Mouse (Mus musculus) G1E-ER4 (cell line): ENCODE data around the gene Gm49450. TPM values are rescaled to one million over a fixed set of nuclear protein-coding genes. Genes with fewer than 3 reads are reported as not detected.

Experiments
- GATA1 ChIP-seq: IDR thresholded peaks from one replicate; pipeline ENCODE4 v1.8.0; 2012; ENCODE audit warnings: low read length, inconsistent platforms
- polyA plus RNA-seq: library from polyadenylated mRNA; stranded (reverse); fragments of >175 nt; gene quantifications from 2 replicates; pipeline ENCODE4 v1.2.3, GENCODE M21; 2012

Gm49450 gene
- polyA plus RNA-seq, 1 experiment: not detected

DNA sequence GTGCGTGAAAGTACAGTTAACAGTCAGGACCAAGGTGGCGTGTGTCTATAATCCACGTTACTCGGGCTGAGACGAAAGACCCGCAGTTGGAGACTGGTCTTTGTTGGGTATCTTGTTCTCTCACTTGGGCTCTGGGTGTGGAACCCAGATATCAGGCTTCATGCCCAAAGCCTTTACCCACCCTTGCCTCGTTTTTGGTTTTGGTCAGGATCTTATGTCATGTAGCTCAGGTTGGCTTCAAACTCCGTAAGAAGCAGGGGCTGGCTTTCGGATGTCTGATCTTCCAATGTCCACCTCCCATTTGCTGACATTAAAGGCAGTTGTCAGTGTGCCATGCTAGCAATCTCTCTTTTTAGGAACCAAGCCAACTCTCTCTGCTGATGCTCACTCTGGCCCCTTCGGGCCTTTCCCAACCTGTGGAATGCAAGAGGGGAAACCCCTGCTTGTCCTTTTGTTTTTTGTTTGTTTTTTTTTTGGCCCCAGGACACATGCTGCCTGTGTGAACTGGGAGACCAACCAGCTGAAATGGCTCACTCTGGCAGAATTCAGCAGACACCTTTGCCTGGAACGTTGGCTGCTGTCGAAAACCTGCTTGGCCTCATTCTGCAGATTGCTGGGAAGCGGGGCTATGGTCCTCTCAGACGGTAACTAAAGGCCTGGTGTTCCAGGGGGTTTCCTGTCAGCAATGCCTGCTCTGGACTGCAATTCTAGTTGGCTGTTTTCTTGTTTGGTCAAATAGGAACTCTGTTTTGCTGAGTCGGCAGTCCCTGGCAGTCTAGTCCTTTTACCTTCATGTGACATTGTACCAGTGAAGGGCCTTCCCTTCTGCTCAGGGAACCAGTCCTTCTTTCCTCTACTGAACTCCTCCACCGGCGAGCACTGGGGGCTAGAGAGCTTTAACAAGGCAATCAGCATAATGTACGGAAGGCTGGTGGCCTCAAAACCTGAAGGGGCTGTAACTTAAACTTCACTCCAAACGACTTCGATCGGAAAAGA, 23.7 kb upstream of the Gm49450 start:
- no peak for TF ChIP-seq GATA1

DNA sequence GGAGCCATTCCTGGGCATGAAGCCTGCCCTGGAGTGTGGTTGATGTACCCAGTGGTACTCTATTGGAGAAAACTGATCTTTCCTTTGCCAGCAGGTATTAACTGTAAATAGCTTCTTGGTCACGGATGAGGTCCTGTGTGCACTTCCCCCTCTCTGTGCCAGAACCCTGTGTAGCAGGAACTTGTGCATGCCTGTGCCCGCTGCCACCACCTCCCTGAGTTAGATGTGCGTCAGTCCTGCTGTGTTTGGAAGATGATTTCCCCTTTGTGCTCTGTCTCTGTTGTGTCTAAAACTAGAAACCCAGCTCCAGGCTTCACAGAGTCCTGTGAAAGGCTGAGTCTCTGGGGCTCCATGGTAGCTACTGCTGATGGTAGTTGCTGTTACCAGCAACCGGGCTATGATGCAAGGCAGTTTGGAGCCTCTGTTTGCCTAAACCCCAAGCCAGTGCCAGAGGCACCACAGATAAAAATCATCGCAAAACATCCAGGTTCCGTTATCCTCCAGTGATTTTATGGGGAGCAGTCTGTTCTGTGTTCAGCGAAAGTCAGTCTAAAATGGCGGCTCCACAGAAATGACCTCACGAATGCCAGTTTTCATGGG, 19.8 kb upstream of the Gm49450 start:
- no peak for TF ChIP-seq GATA1

DNA sequence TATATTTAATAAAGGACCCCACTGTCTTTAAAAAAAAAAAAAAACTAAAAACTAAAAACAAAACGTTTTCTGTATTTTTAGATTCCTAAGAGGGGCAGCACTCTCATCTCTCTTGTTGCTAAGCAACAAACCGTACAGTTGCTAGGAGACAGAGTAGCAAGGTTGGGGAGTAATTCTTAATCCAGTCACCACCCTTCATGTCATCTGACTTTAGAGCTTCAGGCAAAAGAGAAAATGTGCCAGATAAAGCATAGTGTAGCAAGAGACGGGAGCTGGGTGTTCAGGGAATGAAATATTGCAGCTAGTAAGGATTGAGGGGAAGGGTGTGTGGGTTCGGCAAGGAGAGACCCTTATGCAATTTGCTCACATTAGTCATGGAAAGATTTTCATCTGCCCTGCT, 17.8 kb upstream of the Gm49450 start:
- no peak for TF ChIP-seq GATA1

DNA sequence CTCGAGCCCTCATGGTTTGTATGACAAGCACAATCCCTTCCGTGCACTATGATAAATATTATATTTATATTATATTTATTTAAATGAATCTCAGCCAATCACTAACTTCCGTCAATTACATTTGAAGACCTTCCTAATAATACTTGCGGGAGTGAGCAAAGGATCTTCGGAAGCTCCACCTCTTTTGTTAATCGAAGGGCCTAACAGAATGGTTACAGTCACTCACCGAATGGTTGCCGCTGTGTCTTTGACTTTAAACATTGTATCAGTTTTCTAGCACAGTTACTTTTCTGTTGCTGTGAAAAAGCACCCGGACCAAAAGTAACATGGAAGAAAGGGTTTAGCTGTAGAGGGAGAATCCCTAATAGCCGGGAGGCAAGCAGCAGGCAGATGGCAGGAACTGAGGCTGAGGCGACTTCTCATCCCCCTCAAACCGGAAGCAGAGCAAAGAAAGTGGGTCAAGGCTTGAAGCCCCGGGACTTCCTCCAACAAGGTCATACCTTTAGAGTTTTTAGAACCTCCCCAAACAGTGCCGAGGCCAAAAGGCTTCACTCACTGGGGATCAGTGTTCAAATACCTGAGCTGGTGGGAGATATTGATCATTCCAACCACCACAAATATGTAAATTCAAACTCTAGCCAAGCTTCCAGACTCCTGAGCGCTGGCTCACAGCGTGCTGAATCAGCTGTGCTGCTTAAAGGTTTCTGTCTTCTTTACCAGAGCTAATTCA, 16.2 kb upstream of the Gm49450 start:
- TF ChIP-seq GATA1: no peak

DNA sequence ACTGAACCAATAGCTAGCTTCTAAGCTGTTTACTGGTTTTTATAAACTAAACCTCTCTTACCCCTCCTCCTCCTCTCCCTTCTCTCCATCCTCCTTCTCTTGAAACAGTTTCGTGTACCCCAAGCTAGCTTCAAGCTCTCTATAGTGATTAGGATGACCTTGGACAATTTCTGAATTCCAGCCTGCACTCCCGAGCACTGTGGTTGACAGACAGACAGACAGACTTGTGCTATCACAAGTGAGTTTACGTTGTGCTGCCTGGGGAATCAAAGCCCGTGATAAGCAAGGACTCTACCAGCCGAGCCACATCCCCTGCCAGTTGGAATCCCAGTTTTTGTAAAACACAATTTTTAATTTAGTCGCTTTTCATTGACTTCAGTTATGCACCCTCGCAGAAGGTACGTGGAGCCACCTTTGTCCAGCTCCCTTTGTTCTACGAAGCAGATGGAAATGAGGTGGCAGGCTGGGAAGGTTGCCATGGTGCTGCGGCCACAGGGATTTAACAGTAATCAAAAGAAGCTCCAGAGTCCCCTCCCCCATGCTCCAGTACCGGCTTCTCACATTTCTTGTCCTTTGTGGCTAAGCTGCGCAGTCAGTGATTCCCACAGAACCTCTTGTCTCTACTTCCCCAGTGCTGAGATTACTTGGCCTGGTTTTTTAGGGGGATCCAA, 15.5 kb upstream of the Gm49450 start:
- no peak for TF ChIP-seq GATA1

DNA sequence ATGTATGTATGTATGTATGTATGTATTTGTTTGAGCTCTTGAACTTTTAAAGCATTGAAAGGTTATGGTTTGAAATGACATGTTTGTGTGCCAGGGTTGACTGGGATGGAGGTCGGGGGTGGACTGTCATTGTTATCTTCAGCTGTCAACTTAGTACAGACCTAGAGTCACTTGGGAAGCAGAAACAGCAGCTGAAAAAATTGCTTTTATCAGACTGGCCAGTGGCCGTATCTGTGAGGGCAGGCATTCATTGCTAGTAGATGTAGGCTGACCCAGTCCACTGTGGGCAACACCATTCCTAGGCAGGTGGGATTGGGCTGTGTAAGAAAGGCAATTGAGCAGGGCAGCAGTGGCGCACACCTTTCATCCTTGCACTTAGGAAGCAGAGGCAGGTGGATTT, 6.2 kb upstream of the Gm49450 start:
- no peak for TF ChIP-seq GATA1

DNA sequence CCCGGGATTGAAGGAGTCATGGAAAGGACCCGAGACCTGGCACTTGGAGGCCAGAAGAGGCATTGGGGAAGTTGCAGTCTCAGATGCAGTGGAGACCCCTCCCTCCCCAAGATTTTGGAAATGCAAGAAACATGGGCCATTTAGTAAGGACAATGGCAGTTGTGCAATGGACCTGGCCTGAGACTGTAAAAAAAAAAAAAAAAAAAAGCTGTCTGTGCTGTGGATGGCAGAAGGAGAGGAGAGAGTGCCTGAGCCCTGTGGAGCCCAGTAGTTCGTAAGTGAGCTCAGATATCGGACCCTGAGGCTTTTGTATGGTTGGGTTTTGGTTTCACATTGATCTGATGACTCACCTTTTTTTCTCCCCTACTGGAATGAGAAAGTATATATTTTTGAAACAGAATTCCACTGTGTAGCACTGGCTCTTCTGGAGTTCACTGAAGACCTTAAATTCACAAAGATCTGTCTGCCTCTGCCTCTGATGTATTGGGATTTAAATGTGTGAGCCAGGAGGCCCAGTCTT, 5.6 kb upstream of the Gm49450 start:
- no peak for TF ChIP-seq GATA1

DNA sequence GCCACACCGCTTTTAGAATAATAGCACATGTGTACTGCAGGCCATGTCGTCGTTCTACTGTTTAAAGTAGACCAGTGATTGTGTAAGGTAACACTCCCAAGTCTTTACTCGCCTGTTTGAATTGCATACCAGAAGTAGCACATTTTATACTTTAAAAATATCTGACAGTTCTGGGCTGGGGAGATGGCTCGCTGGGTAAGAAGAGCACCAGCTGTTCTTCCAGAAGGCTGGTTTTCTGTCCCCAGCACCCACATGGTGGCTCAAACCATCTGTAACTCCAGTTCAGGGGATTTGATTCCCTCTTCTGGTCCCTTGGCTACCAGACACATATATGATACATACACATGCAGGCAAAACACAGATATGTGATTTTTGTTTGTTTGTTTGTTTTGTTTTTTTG, 4.1 kb upstream of the Gm49450 start:
- TF ChIP-seq GATA1: no peak

DNA sequence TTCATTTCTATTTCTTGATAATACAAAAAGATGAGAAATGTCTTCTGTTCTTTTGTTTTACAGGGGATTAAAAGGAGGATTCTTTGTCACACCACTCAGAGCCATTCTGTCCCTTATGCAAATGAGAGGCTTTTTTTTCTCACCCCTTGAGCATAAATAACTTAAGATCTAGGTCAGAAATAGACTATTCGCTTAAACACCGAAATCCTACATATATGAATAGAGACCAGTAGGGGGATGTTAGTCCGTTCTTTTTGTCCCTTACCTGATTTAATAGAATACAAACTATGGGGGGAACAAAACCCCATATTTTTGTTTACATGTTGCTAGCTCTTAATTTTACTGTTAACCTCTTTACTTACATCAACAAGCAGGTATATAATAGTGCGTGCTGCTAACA, 2.6 kb upstream of the Gm49450 start:
- no peak for TF ChIP-seq GATA1

DNA sequence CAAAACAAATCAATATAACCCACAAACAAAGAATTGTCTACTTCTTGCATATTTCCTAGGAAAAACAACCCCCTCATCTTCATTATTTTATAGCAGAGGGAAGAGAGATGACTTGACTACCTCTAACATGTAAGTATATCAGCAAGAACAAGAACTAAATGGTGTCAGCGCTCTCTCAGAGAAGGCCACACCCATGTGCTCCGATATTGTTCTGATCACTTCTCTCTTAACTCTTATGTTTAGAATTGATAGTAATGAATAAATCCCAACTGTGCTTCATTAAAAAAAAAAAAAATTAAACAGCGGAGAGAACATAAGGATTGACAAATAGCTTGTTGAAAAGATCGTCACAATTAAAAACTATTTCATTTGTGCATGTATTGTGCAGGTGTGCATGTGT, 2.0 kb upstream of the Gm49450 start:
- no peak for TF ChIP-seq GATA1

DNA sequence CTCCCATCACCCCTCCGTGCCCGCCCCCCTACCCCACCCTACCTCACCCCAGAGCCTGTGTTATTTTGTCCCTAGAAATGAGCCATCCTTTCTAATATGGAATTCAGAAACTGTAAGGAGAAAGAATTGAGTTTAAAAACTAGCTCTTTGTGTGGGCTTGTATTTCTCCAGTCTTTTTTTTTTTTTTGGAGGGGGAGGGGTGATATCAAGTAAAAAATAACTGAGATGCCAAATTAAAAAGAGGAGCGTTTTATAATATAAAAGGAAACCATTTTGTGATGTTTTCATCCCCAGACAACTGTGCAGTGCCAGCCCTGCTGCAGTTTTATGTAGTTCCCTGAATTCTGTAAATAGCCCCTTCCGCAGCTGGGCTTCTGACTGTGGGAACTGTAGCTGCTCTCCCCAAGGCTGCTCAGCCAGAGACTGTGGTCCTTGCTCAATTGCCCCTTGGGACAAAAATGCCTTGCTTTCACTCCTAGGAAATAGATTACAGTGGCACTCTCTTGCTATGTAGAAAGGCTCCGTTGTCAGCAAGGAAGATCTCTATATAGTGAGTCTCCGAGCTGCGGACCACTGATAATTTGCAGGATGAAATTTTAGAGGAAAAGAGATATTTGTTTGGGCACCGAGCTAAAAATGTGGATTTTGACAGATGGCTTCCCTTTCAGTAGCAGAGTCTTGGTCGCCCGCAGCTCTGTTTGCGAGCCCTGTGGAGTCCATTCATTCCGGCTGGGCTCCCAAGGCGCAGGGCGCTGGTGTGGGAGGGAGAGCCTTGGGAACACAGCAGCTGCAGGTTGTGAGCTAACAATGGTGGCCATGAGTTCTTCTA, 1.3 kb upstream of the Gm49450 start:
- TF ChIP-seq GATA1: no peak

DNA sequence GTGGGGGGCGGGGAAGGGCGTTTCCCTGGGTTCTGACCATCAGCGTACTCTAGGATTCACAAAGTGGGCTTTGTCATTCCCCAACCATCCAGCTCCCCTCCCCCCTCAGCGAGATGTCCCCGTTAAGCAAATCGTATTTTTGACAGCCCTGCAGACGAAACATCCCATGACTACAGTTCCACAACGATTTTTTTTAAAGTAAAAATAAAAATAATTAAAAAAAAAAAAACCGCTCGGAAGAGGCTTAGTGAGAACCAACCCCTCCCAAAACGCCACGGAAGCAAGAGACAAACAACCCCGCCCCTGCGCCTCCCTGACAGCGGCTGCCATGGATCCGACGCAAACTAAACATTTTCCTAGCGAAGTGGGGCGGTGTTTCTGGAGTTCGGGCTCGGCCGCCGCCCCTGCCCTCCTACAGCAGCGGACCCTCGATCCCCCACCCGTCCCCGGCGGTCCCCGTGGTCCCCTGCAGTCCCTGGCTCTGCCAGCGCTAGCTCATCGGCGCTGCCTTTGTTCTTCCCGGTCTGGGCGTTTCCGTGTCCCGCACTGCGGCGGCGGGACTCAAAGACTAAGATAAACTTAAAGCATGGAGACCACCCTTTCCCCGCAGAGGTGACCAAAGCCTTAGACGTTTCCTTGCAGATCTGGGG, 475 bp downstream of the Gm49450 start:
- no peak for TF ChIP-seq GATA1

DNA sequence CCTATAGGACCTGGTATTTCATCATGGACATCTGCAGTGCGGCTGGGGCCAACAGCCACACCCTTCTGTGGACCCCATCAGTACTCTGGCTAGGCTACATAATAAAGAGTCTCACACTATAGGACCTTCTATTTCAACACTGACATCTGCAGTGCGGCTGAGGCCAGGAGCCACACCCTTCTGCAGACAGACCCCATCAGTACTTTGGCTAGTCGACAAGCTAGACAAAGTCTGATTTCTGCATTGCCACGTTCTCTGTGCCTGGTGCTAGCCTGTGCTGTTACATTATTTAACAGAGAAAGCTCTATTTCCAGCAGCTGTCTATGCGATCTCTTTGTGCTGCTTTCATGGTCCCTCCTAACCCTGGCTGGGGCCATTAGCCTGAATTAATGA, 1.3 kb downstream of the Gm49450 start:
- no peak for TF ChIP-seq GATA1

DNA sequence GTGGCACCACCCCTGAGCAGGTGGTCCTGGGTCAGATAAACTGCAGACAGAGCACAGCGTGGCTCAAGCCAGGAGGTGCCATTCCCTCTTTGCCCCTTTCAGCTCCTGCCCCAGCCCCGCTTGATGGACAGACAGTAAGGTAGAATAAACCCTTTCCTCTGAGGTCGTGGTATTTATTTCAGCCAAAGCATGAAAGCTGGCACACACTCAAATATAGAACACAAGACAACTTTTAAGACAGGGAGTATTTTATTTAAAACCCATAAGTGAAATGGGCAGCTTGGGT, 3.8 kb downstream of the Gm49450 start:
- TF ChIP-seq GATA1: no peak
